Mouse (Mus musculus): ENCODE results near the gene Pbx3.

- TF ChIP-seq EP300 (IDR thresholded peaks at IDR 0.05; ENCODE audit: low read depth) (no peak), CTCF (IDR thresholded peaks at IDR 0.05; ENCODE audit: low read depth) (no peak)
Observed at GRCm38 (mm10) chr2:34132751-34133150, 240.2 kb downstream of the Pbx3 start.
